Mouse (Mus musculus): ENCODE results near the gene Actbl2.

Gene Actbl2

GRCm38 (mm10) chr13:111254713-111255112, at the start of gene Actbl2:
Actbl2 (plus strand) TSS chr13:111255013.
- no peak for DNase-seq

GRCm38 (mm10) chr13:111210649-111211378, 44.0 kb upstream of the Actbl2 start:
- DNase-seq = peak; percentile 8 to 15

GRCm38 (mm10) chr13:111228768-111229167, 26.0 kb upstream of the Actbl2 start:
- DNase-seq = no peak

GRCm38 (mm10) chr13:111229541-111229940, 25.3 kb upstream of the Actbl2 start:
- no peak for DNase-seq

GRCm38 (mm10) chr13:111232416-111232815, 22.4 kb upstream of the Actbl2 start:
- no peak for DNase-seq

- no peak for DNase-seq
Measured at GRCm38 (mm10) chr13:111233356-111233755, 21.5 kb upstream of the Actbl2 start.

GRCm38 (mm10) chr13:111234573-111234972, 20.2 kb upstream of the Actbl2 start:
- DNase-seq = no peak

GRCm38 (mm10) chr13:111235719-111236166, 19.1 kb upstream of the Actbl2 start:
- no peak for DNase-seq

GRCm38 (mm10) chr13:111236461-111236864, 18.4 kb upstream of the Actbl2 start:
- no peak for DNase-seq

- DNase-seq = no peak
Measured at GRCm38 (mm10) chr13:111237296-111237695, 17.5 kb upstream of the Actbl2 start.

GRCm38 (mm10) chr13:111237865-111238465, 16.8 kb upstream of the Actbl2 start:
- DNase-seq = no peak

GRCm38 (mm10) chr13:111251106-111251505, 3.7 kb upstream of the Actbl2 start:
- no peak for DNase-seq

- no peak for DNase-seq
Measured at GRCm38 (mm10) chr13:111251795-111252194, 3.0 kb upstream of the Actbl2 start.

- DNase-seq = no peak
Measured at GRCm38 (mm10) chr13:111258016-111258415, 3.2 kb downstream of the Actbl2 start.

GRCm38 (mm10) chr13:111258424-111259092, 3.7 kb downstream of the Actbl2 start:
- no peak for DNase-seq

- no peak for DNase-seq
Measured at GRCm38 (mm10) chr13:111259093-111259491, 4.3 kb downstream of the Actbl2 start.

GRCm38 (mm10) chr13:111259711-111260110, 4.9 kb downstream of the Actbl2 start:
- no peak for DNase-seq

GRCm38 (mm10) chr13:111263186-111263585, 8.4 kb downstream of the Actbl2 start:
- DNase-seq = no peak

GRCm38 (mm10) chr13:111263758-111264157, 8.9 kb downstream of the Actbl2 start:
- no peak for DNase-seq

- DNase-seq = no peak
Measured at GRCm38 (mm10) chr13:111265231-111266000, 10.6 kb downstream of the Actbl2 start.

- DNase-seq = no peak
Measured at GRCm38 (mm10) chr13:111266855-111267254, 12.0 kb downstream of the Actbl2 start.

GRCm38 (mm10) chr13:111268992-111269391, 14.2 kb downstream of the Actbl2 start:
- DNase-seq = no peak

- no peak for DNase-seq
Measured at GRCm38 (mm10) chr13:111269789-111270335, 15.0 kb downstream of the Actbl2 start.

All from kidney, adult 8-10 months (tissue).